Mouse (Mus musculus): ENCODE results near the gene Tnni3.

Tnni3 gene

GRCm38 (mm10) chr7:4496468-4496867 lies 27.6 kb downstream of the Tnni3 start:
- DNase-seq = no peak

- no peak for DNase-seq
Observed at GRCm38 (mm10) chr7:4493991-4494390, 30.0 kb downstream of the Tnni3 start.

GRCm38 (mm10) chr7:4492284-4493224 lies 31.5 kb downstream of the Tnni3 start:
- DNase-seq = no peak

- DNase-seq = no peak
Observed at GRCm38 (mm10) chr7:4491308-4491707, 32.7 kb downstream of the Tnni3 start.

GRCm38 (mm10) chr7:4482281-4482680 lies 41.7 kb downstream of the Tnni3 start:
- no peak for DNase-seq

GRCm38 (mm10) chr7:4479674-4480073 lies 44.4 kb downstream of the Tnni3 start:
- DNase-seq = no peak

GRCm38 (mm10) chr7:4478796-4479291 lies 45.2 kb downstream of the Tnni3 start:
- no peak for DNase-seq

GRCm38 (mm10) chr7:4478021-4478795 lies 45.8 kb downstream of the Tnni3 start:
- peak; percentile 85 for DNase-seq

- no peak for DNase-seq
Observed at GRCm38 (mm10) chr7:4473940-4474339, 50.1 kb downstream of the Tnni3 start.

- DNase-seq = peak; percentile 71
Observed at GRCm38 (mm10) chr7:4471179-4471555, 52.9 kb downstream of the Tnni3 start.

- peak; percentile 76 for DNase-seq
Observed at GRCm38 (mm10) chr7:4470275-4471178, 53.5 kb downstream of the Tnni3 start.
